Mouse (Mus musculus): ENCODE measurements at regions not wholly inside any gene's neighbourhood (a gene's known extent, or its start where the extent isn't known, plus 50 kb on each side); places are given as distances from the start of the nearest gene placed in this dataset.

GRCm38 (mm10) chr12:92451110-92451818 is 602.3 kb upstream of the Sel1l start:
- TF ChIP-seq CHD2 (IDR thresholded peaks at IDR 0.05; ENCODE audit: low read depth, low read length) (no peak), ZNF384 (IDR thresholded peaks at IDR 0.05; ENCODE audit: low read depth, low read length) (no peak), HCFC1 (IDR thresholded peaks at IDR 0.05; ENCODE audit: borderline replicate concordance, insufficient read depth, low read length) (no peak), ZC3H11A (IDR thresholded peaks at IDR 0.05; ENCODE audit: borderline replicate concordance, low read depth, low read length) (no peak), MAFK (IDR thresholded peaks at IDR 0.05; ENCODE audit: insufficient read depth, low read depth, low read length) (no peak)
- no peak for DNase-seq (ENCODE audit: low read depth, low spot score)
- Histone ChIP-seq H3K9me3 (ENCODE audit: control insufficient read depth, insufficient read depth, low read depth, low read length) (no peaks in the 10 kb centered on the region), H3K27ac (ENCODE audit: insufficient read depth, low read depth, low read length, poor library complexity, severe bottlenecking) (no peak overlapping the region), H3K4me3 (ENCODE audit: insufficient read depth in 1 of 2, low read depth in 1 of 2, low read length in 2 of 2, poor library complexity in 1 of 2, severe bottlenecking in 1 of 2) (no peak overlapping the region), H3K36me3 (ENCODE audit: control insufficient read depth, insufficient read depth, low read length, poor library complexity, severe bottlenecking) (no peaks in the 10 kb centered on the region), H3K4me1 (ENCODE audit: control insufficient read depth in 2 of 2, insufficient read depth in 2 of 2, low read length in 2 of 2, poor library complexity in 1 of 2) (no peaks in the 10 kb centered on the region), H3K9ac (ENCODE audit: insufficient read depth, low read depth, low read length, poor library complexity, severe bottlenecking) (no peak overlapping the region)
- in situ Hi-C loops (cut with MboI; ENCODE audit: low sequenced_read_pairs in 2 of 2, unreplicated experiment in 2 of 2), result no loop called here

- no peak overlapping the region for H3K9ac ChIP-seq (ENCODE audit: insufficient read depth, low read depth, low read length, poor library complexity, severe bottlenecking)
- no peaks in the 10 kb centered on the region for H3K4me1 ChIP-seq (ENCODE audit: control insufficient read depth in 2 of 2, insufficient read depth in 2 of 2, low read length in 2 of 2, poor library complexity in 1 of 2)
- no peaks in the 10 kb centered on the region for H3K9me3 ChIP-seq (ENCODE audit: control insufficient read depth, insufficient read depth, low read depth, low read length)
- DNase-seq (ENCODE audit: low read depth, low spot score), result no peak
- H3K36me3 ChIP-seq (ENCODE audit: control insufficient read depth, insufficient read depth, low read length, poor library complexity, severe bottlenecking), result no peaks in the 10 kb centered on the region
- TF ChIP-seq CHD2 (IDR thresholded peaks at IDR 0.05; ENCODE audit: low read depth, low read length), result no peak
- no peak for TF ChIP-seq ZC3H11A (IDR thresholded peaks at IDR 0.05; ENCODE audit: borderline replicate concordance, low read depth, low read length)
- TF ChIP-seq ZNF384 (IDR thresholded peaks at IDR 0.05; ENCODE audit: low read depth, low read length), result no peak
- TF ChIP-seq MAFK (IDR thresholded peaks at IDR 0.05; ENCODE audit: insufficient read depth, low read depth, low read length), result no peak
- TF ChIP-seq HCFC1 (IDR thresholded peaks at IDR 0.05; ENCODE audit: borderline replicate concordance, insufficient read depth, low read length), result no peak
- in situ Hi-C loops (cut with MboI; ENCODE audit: low sequenced_read_pairs in 2 of 2, unreplicated experiment in 2 of 2), result no loop called here
- H3K27ac ChIP-seq (ENCODE audit: insufficient read depth, low read depth, low read length, poor library complexity, severe bottlenecking), result no peak overlapping the region
- no peak overlapping the region for H3K4me3 ChIP-seq (ENCODE audit: insufficient read depth in 1 of 2, low read depth in 1 of 2, low read length in 2 of 2, poor library complexity in 1 of 2, severe bottlenecking in 1 of 2)
These were observed 569.5 kb upstream of the Sel1l start for GRCm38 (mm10) chr12:92418458-92418857.

DNA sequence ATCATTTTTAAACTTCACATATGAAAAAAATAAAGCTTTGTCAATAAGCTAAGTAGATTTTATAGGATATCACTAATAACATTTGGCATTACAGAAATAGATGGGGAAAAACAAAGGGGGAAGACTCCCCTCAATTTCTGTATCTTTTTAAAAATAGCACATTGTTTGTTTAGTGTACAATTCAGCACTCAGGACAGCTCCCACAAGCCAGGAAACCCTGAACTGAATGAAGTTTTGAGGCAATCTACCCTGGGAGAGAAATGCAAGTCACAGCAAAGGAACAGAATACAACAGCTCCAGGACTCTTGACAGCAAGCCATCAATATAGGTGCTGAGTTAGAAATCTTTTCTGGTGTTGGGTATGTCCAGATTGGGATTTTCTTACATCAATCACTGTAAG is 556.5 kb upstream of the Sel1l start:
- H3K4me1 ChIP-seq (ENCODE audit: control insufficient read depth in 2 of 2, insufficient read depth in 2 of 2, low read length in 2 of 2, poor library complexity in 1 of 2), result no peaks in the 10 kb centered on the region
- no peak overlapping the region for H3K9ac ChIP-seq (ENCODE audit: insufficient read depth, low read depth, low read length, poor library complexity, severe bottlenecking)
- peak; percentile 17 for DNase-seq (ENCODE audit: low read depth, low spot score)
- H3K9me3 ChIP-seq (ENCODE audit: control insufficient read depth, insufficient read depth, low read depth, low read length), result no peaks in the 10 kb centered on the region
- in situ Hi-C loops (cut with MboI; ENCODE audit: low sequenced_read_pairs in 2 of 2, unreplicated experiment in 2 of 2), result no loop called here
- H3K27ac ChIP-seq (ENCODE audit: insufficient read depth, low read depth, low read length, poor library complexity, severe bottlenecking), result no peak overlapping the region
- TF ChIP-seq CHD2 (IDR thresholded peaks at IDR 0.05; ENCODE audit: low read depth, low read length), result no peak
- no peak for TF ChIP-seq MAFK (IDR thresholded peaks at IDR 0.05; ENCODE audit: insufficient read depth, low read depth, low read length)
- TF ChIP-seq HCFC1 (IDR thresholded peaks at IDR 0.05; ENCODE audit: borderline replicate concordance, insufficient read depth, low read length), result no peak
- TF ChIP-seq ZNF384 (IDR thresholded peaks at IDR 0.05; ENCODE audit: low read depth, low read length), result no peak
- TF ChIP-seq ZC3H11A (IDR thresholded peaks at IDR 0.05; ENCODE audit: borderline replicate concordance, low read depth, low read length), result no peak
- H3K4me3 ChIP-seq (ENCODE audit: insufficient read depth in 1 of 2, low read depth in 1 of 2, low read length in 2 of 2, poor library complexity in 1 of 2, severe bottlenecking in 1 of 2), result no peak overlapping the region
- no peaks in the 10 kb centered on the region for H3K36me3 ChIP-seq (ENCODE audit: control insufficient read depth, insufficient read depth, low read length, poor library complexity, severe bottlenecking)

- Histone ChIP-seq H3K4me1 (ENCODE audit: control insufficient read depth in 2 of 2, insufficient read depth in 2 of 2, low read length in 2 of 2, poor library complexity in 1 of 2) (no peaks in the 10 kb centered on the region), H3K9ac (ENCODE audit: insufficient read depth, low read depth, low read length, poor library complexity, severe bottlenecking) (no peak overlapping the region), H3K4me3 (ENCODE audit: insufficient read depth in 1 of 2, low read depth in 1 of 2, low read length in 2 of 2, poor library complexity in 1 of 2, severe bottlenecking in 1 of 2) (no peak overlapping the region), H3K27ac (ENCODE audit: insufficient read depth, low read depth, low read length, poor library complexity, severe bottlenecking) (no peak overlapping the region), H3K36me3 (ENCODE audit: control insufficient read depth, insufficient read depth, low read length, poor library complexity, severe bottlenecking) (no peaks in the 10 kb centered on the region), H3K9me3 (ENCODE audit: control insufficient read depth, insufficient read depth, low read depth, low read length) (no peaks in the 10 kb centered on the region)
- DNase-seq (ENCODE audit: low read depth, low spot score), result no peak
- no peak for TF ChIP-seq ZNF384 (IDR thresholded peaks at IDR 0.05; ENCODE audit: low read depth, low read length)
- TF ChIP-seq ZC3H11A (IDR thresholded peaks at IDR 0.05; ENCODE audit: borderline replicate concordance, low read depth, low read length), result no peak
- in situ Hi-C loops (cut with MboI; ENCODE audit: low sequenced_read_pairs in 2 of 2, unreplicated experiment in 2 of 2), result no loop called here
These were observed 552.0 kb upstream of the Sel1l start for GRCm38 (mm10) chr12:92400987-92401386.

DNA sequence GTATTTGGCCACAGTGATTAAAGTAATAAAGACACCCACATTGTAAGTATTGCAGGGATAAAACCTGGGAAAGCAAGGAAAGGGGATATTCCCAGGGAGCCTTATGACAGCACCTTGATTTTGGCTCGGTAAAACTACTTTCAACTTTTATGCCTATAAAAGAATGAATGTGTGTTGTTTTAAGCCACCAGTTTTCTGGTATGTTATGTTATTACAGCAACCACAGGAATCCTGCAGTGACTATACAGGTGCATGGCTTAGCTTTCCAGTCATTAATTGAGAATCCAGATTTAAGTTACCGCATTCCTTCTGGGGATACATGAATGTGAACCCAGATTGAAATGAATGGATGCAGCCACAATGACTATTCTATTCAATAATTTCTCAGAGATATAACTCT is 537.2 kb upstream of the Sel1l start:
- in situ Hi-C loops (cut with MboI; ENCODE audit: low sequenced_read_pairs in 2 of 2, unreplicated experiment in 2 of 2), result no loop called here
- Histone ChIP-seq H3K9ac (ENCODE audit: insufficient read depth, low read depth, low read length, poor library complexity, severe bottlenecking) (no peak overlapping the region), H3K4me1 (ENCODE audit: control insufficient read depth in 2 of 2, insufficient read depth in 2 of 2, low read length in 2 of 2, poor library complexity in 1 of 2) (no peaks in the 10 kb centered on the region), H3K36me3 (ENCODE audit: control insufficient read depth, insufficient read depth, low read length, poor library complexity, severe bottlenecking) (no peaks in the 10 kb centered on the region), H3K27ac (ENCODE audit: insufficient read depth, low read depth, low read length, poor library complexity, severe bottlenecking) (no peak overlapping the region), H3K4me3 (ENCODE audit: insufficient read depth in 1 of 2, low read depth in 1 of 2, low read length in 2 of 2, poor library complexity in 1 of 2, severe bottlenecking in 1 of 2) (no peak overlapping the region), H3K9me3 (ENCODE audit: control insufficient read depth, insufficient read depth, low read depth, low read length) (no peaks in the 10 kb centered on the region)
- TF ChIP-seq MAFK (IDR thresholded peaks at IDR 0.05; ENCODE audit: insufficient read depth, low read depth, low read length) (no peak), CHD2 (IDR thresholded peaks at IDR 0.05; ENCODE audit: low read depth, low read length) (no peak), HCFC1 (IDR thresholded peaks at IDR 0.05; ENCODE audit: borderline replicate concordance, insufficient read depth, low read length) (no peak), ZC3H11A (IDR thresholded peaks at IDR 0.05; ENCODE audit: borderline replicate concordance, low read depth, low read length) (no peak), ZNF384 (IDR thresholded peaks at IDR 0.05; ENCODE audit: low read depth, low read length) (no peak)
- no peak for DNase-seq (ENCODE audit: low read depth, low spot score)

Data from ES-E14 (cell line).